Mouse (Mus musculus): Measurements from ENCODE around the gene Lat. TPM values are rescaled to one million over a fixed set of nuclear protein-coding genes. Genes with fewer than 3 reads are reported as not detected.
"Not testable (repeated sequence)": the region's sequence is repeated elsewhere in the genome, so short reads cannot be mapped to it uniquely, and the experiment has no call there.

Gene Lat
- polyA plus RNA-seq, 1 experiment from 2014 or later = 12.4 TPM

- Histone ChIP-seq H3K4me1 (replicated peaks) (peaks cover 32% of the 10 kb centered on the region), H3K4me2 (peak within 1 kb of the TSS; percentile 87), H3K9me3 (replicated peaks) (no peaks in the 10 kb centered on the region), H3K36me3 (peaks cover 7% of the 10 kb centered on the region), H3K4me3 (replicated peaks) (peak within 1 kb of the TSS; percentile 98), H3K27ac (peak within 1 kb of the TSS; percentile 84), H3K9ac (peak within 1 kb of the TSS; percentile 96), H3K27me3 (no peaks in the 10 kb centered on the region)
- ATAC-seq (ENCODE audit: low read depth) (peak; percentile 98), DNase-seq (peak; percentile 95)
- under 1% methylated on average over 59 of the region's 59 CpGs for WGBS (ENCODE audit: insufficient replicate concordance)
Measured at GRCm38 (mm10) chr7:126396298-126397119, 27.1 kb upstream of the Lat start, which contains the start of gene Nfatc2ip. Gene Nfatc2ip (minus strand): TSS chr7:126396737.

- H3K27me3 ChIP-seq; H3K27ac ChIP-seq; DNase-seq; H3K9me3 ChIP-seq (replicated peaks); ATAC-seq (ENCODE audit: low read depth); H3K9ac ChIP-seq; H3K4me3 ChIP-seq (replicated peaks); H3K4me2 ChIP-seq: not testable (repeated sequence)
- 78% methylated on average over 7 of the region's 7 CpGs for WGBS (ENCODE audit: insufficient replicate concordance)
- peaks cover 23% of the 10 kb centered on the region for H3K4me1 ChIP-seq (replicated peaks)
- H3K36me3 ChIP-seq = peaks cover 49% of the 10 kb centered on the region
Measured at GRCm38 (mm10) chr7:126392086-126392884, 22.9 kb upstream of the Lat start.

- DNase-seq = no peak
- no peak overlapping the region for H3K9ac ChIP-seq
- no peak overlapping the region for H3K27ac ChIP-seq
- 96% methylated on average over 1 of the region's 1 CpGs for whole genome bisulfite sequencing (ENCODE audit: insufficient replicate concordance)
- H3K4me3 ChIP-seq (replicated peaks) = no peak overlapping the region
- peaks cover 79% of the 10 kb centered on the region for H3K36me3 ChIP-seq
- 0 out of 2 replicates have a peak, but pooled peaks have one; percentile 29 for ATAC-seq (ENCODE audit: low read depth)
- peaks cover 4% of the 10 kb centered on the region for H3K4me1 ChIP-seq (replicated peaks)
- H3K4me2 ChIP-seq = no peak overlapping the region
- H3K27me3 ChIP-seq = no peaks in the 10 kb centered on the region
- H3K9me3 ChIP-seq (replicated peaks) = no peaks in the 10 kb centered on the region
Measured at GRCm38 (mm10) chr7:126388185-126388584, 18.8 kb upstream of the Lat start.

- H3K27me3 ChIP-seq = no peaks in the 10 kb centered on the region
- no peak overlapping the region for H3K27ac ChIP-seq
- H3K4me2 ChIP-seq = no peak overlapping the region
- ATAC-seq (ENCODE audit: low read depth) (no peak), DNase-seq (no peak)
- WGBS (ENCODE audit: insufficient replicate concordance) = 61% methylated on average over 5 of the region's 5 CpGs
- H3K4me1 ChIP-seq (replicated peaks) = peaks cover 4% of the 10 kb centered on the region
- no peak overlapping the region for H3K4me3 ChIP-seq (replicated peaks)
- H3K36me3 ChIP-seq = peaks cover 46% of the 10 kb centered on the region
- H3K9me3 ChIP-seq (replicated peaks) = no peaks in the 10 kb centered on the region
- H3K9ac ChIP-seq = no peak overlapping the region
Measured at GRCm38 (mm10) chr7:126383565-126383964, 14.2 kb upstream of the Lat start.

- DNase-seq (peak; percentile 94), ATAC-seq (ENCODE audit: low read depth) (peak; percentile 92)
- peaks cover 36% of the 10 kb centered on the region for H3K4me1 ChIP-seq (replicated peaks)
- H3K9ac ChIP-seq = peak within 1 kb of the TSS; percentile 82
- peak within 1 kb of the TSS; percentile 71 for H3K27ac ChIP-seq
- peaks cover 22% of the 10 kb centered on the region for H3K36me3 ChIP-seq
- under 1% methylated on average over 33 of the region's 33 CpGs for WGBS (ENCODE audit: insufficient replicate concordance)
- peak within 1 kb of the TSS; percentile 96 for H3K4me2 ChIP-seq
- no peaks in the 10 kb centered on the region for H3K27me3 ChIP-seq
- H3K4me3 ChIP-seq (replicated peaks) = peak within 1 kb of the TSS; percentile 86
- H3K9me3 ChIP-seq (replicated peaks) = no peaks in the 10 kb centered on the region
Measured at GRCm38 (mm10) chr7:126377278-126378158, 8.1 kb upstream of the Lat start, which contains the start of gene Spns1. Gene Spns1 (minus strand): TSS chr7:126377450.

- Histone ChIP-seq H3K9ac (peak overlapping the region; percentile 82), H3K4me3 (replicated peaks) (peak overlapping the region; percentile 86), H3K4me1 (replicated peaks) (peaks cover 36% of the 10 kb centered on the region), H3K9me3 (replicated peaks) (no peaks in the 10 kb centered on the region), H3K27ac (peak overlapping the region; percentile 71), H3K36me3 (peaks cover 28% of the 10 kb centered on the region), H3K27me3 (no peaks in the 10 kb centered on the region), H3K4me2 (peak overlapping the region; percentile 96)
- under 1% methylated on average over 27 of the region's 27 CpGs for WGBS (ENCODE audit: insufficient replicate concordance)
- ATAC-seq (ENCODE audit: low read depth) (peak; percentile 61), DNase-seq (no peak)
Measured at GRCm38 (mm10) chr7:126376903-126377277, 7.5 kb upstream of the Lat start.

GRCm38 (mm10) chr7:126375012-126375411 is 5.6 kb upstream of the Lat start:
- 73% methylated on average over 5 of the region's 5 CpGs for WGBS (ENCODE audit: insufficient replicate concordance)
- H3K9ac ChIP-seq = no peak overlapping the region
- peak overlapping the region; percentile 96 for H3K4me2 ChIP-seq
- ATAC-seq (ENCODE audit: low read depth) = no peak
- H3K27me3 ChIP-seq = no peaks in the 10 kb centered on the region
- no peaks in the 10 kb centered on the region for H3K9me3 ChIP-seq (replicated peaks)
- H3K27ac ChIP-seq = no peak overlapping the region
- peaks cover 38% of the 10 kb centered on the region for H3K4me1 ChIP-seq (replicated peaks)
- H3K4me3 ChIP-seq (replicated peaks) = no peak overlapping the region
- peaks cover 47% of the 10 kb centered on the region for H3K36me3 ChIP-seq
- DNase-seq = no peak

GRCm38 (mm10) chr7:126374526-126374925 is 5.2 kb upstream of the Lat start:
- ATAC-seq (ENCODE audit: low read depth) (no peak), DNase-seq (no peak)
- H3K27ac ChIP-seq = no peak overlapping the region
- H3K9me3 ChIP-seq (replicated peaks) = no peaks in the 10 kb centered on the region
- 59% methylated on average over 6 of the region's 6 CpGs for WGBS (ENCODE audit: insufficient replicate concordance)
- H3K9ac ChIP-seq = no peak overlapping the region
- H3K4me2 ChIP-seq = no peak overlapping the region
- H3K27me3 ChIP-seq = no peaks in the 10 kb centered on the region
- H3K4me3 ChIP-seq (replicated peaks) = no peak overlapping the region
- H3K4me1 ChIP-seq (replicated peaks) = peaks cover 43% of the 10 kb centered on the region
- H3K36me3 ChIP-seq = peaks cover 52% of the 10 kb centered on the region

- no peak for ATAC-seq (ENCODE audit: low read depth)
Measured at GRCm38 (mm10) chr7:126373007-126373406, 3.6 kb upstream of the Lat start.

GRCm38 (mm10) chr7:126368367-126368766 is 1.0 kb downstream of the Lat start:
- no peak for DNase-seq
- WGBS (ENCODE audit: insufficient replicate concordance) = 61% methylated on average over 8 of the region's 8 CpGs
- no peak overlapping the region for H3K4me3 ChIP-seq (replicated peaks)
- ATAC-seq (ENCODE audit: low read depth) = no peak
- peak overlapping the region; percentile 33; the same call in 1 of the 2 replicates for H3K9ac ChIP-seq
- H3K4me1 ChIP-seq (replicated peaks) = peaks cover 18% of the 10 kb centered on the region
- peaks cover 47% of the 10 kb centered on the region for H3K36me3 ChIP-seq
- no peaks in the 10 kb centered on the region for H3K27me3 ChIP-seq
- H3K9me3 ChIP-seq (replicated peaks) = no peaks in the 10 kb centered on the region
- H3K27ac ChIP-seq = no peak overlapping the region
- no peak overlapping the region for H3K4me2 ChIP-seq

More at GRCm38 (mm10) chr7:126373007-126373406, 3.6 kb upstream of the Lat start:
- Histone ChIP-seq H3K27ac (no peak overlapping the region), H3K36me3 (peaks cover 54% of the 10 kb centered on the region), H3K4me1 (replicated peaks) (peaks cover 45% of the 10 kb centered on the region), H3K9ac (no peak overlapping the region), H3K9me3 (replicated peaks) (no peaks in the 10 kb centered on the region), H3K4me2 (no peak overlapping the region), H3K4me3 (replicated peaks) (no peak overlapping the region), H3K27me3 (no peaks in the 10 kb centered on the region)
- WGBS (ENCODE audit: insufficient replicate concordance) = 77% methylated on average over 9 of the region's 9 CpGs
- DNase-seq = no peak

Measured in liver, embryonic 13.5 days (tissue).